Mouse (Mus musculus) Patski (cell line): ENCODE measurements around the gene Copb2. TPM values are rescaled to one million over a fixed set of nuclear protein-coding genes. Genes with fewer than 3 reads are reported as not detected.

Experiments
- ATAC-seq: fragments of 100-300 bp; one replicate; pipeline ENCODE4 v1.8.0; 2021
- CTCF ChIA-PET: fragments of 350-600 bp; sonication (Branson Sonifier 250); formaldehyde crosslinking; loops from one replicate; lab custom pipeline; 2022; ENCODE audit warnings: inconsistent platforms; lab: Charles Lee
- POLR2A ChIA-PET: fragments of 350-600 bp; sonication (Branson Sonifier 250); formaldehyde crosslinking; loops from one replicate; lab custom pipeline; 2022; ENCODE audit warnings: antibody characterized with exemption, inconsistent platforms; lab: Charles Lee
- DNase-seq: peaks from one replicate; pipeline ENCODE4 v3.0.0-alpha.2; 2011; ENCODE audit warnings: low read depth, low spot score
- H3K27me3 ChIP-seq: fragments of 371-371 bp; one replicate; pipeline ENCODE4 v1.5.1; 2021
- CTCF ChIP-seq: fragments of 100-300 bp; IDR thresholded peaks from one replicate; pipeline ENCODE4 v1.5.1; 2021
- in situ Hi-C: fragments of 300-500 bp; cut with MboI; formaldehyde crosslinking; loops from 3 replicates; pipeline ENCODE4 v1.11.1; 2018; ENCODE audit warnings: low pct_unique_long_range_greater_than_20kb, mixed read lengths
- polyA plus RNA-seq: library from polyadenylated mRNA; unstranded; gene quantifications from one replicate; pipeline ENCODE4 v1.2.3, GENCODE M21; 2021

Copb2 gene
- polyA plus RNA-seq, 1 experiment from 2014 or later = 181 TPM

- CTCF ChIA-PET = interaction anchor here (0.8 to 1.8 kb wide), 12 partner anchors 14 to 1243 kb away, joined by 3 to 8 read pairs (median 3); partner anchors contain the start of gene Clstn2
- TF ChIP-seq CTCF = no peak
- POLR2A ChIA-PET = no interaction called here
- ATAC-seq = no peak
- H3K27me3 ChIP-seq = no peaks in the 10 kb centered on the region
- in situ Hi-C loops = loop anchor here (5.0 to 25.0 kb wide), 3 partner anchors 121 to 1251 kb away; no protein-coding TSS in a partner anchor
- DNase-seq = no peak
Measured at GRCm38 (mm10) chr9:98538017-98538712, 25.4 kb upstream of the Copb2 start.

GRCm38 (mm10) chr9:98538713-98539360, 24.7 kb upstream of the Copb2 start:
- ChIA-PET POLR2A (no interaction called here), CTCF (interaction anchor here (0.8 to 1.8 kb wide), 12 partner anchors 15 to 1243 kb away, joined by 3 to 8 read pairs (median 3); partner anchors contain the start of gene Clstn2)
- in situ Hi-C loops = loop anchor here (5.0 to 25.0 kb wide), 3 partner anchors 122 to 1252 kb away; no protein-coding TSS in a partner anchor
- DNase-seq = no peak
- ATAC-seq = peak; percentile 80
- no peaks in the 10 kb centered on the region for H3K27me3 ChIP-seq
- peak; percentile 83 for TF ChIP-seq CTCF

- CTCF ChIA-PET = interaction anchor here (1.0 kb wide), 1 partner anchor 126 kb away, joined by 3 read pairs; no protein-coding TSS in a partner anchor
- no peaks in the 10 kb centered on the region for H3K27me3 ChIP-seq
- POLR2A ChIA-PET = no interaction called here
- in situ Hi-C loops = loop anchor here (5.0 to 25.0 kb wide), 3 partner anchors 307 to 1257 kb away; partner anchors contain the start of gene Clstn2
- DNase-seq (no peak), ATAC-seq (no peak)
- no peak for TF ChIP-seq CTCF
Measured at GRCm38 (mm10) chr9:98544042-98544441, 19.5 kb upstream of the Copb2 start.

GRCm38 (mm10) chr9:98583852-98584251, 20.3 kb downstream of the Copb2 start:
- in situ Hi-C loops = no loop called here
- DNase-seq (no peak), ATAC-seq (no peak)

DNA sequence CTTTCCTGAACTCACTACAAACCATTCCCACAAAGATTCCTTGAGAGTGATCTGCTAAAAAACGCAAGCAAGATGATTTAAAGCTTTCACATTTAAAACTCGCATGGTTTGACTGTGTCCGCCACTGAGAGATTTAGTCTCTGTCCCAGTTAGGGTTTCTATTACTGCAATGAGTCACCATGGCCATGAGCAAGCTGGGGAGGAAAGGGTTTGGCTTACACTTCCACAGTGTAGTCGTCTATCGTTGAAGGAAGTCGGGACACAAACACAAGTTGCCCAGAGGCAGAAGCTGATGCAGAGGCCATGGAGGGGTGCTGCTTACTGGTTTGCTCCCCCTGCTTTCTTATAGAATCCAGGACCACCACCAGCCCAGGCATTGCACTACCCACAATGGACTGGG, 36.6 kb downstream of the Copb2 start:
- no peak for TF ChIP-seq CTCF
- DNase-seq (no peak), ATAC-seq (no peak)
- peaks cover 13% of the 10 kb centered on the region for H3K27me3 ChIP-seq
- POLR2A ChIA-PET = no interaction called here
- in situ Hi-C loops = no loop called here
- CTCF ChIA-PET = interaction anchor here (1.2 to 2.8 kb wide), 2 partner anchors 10 to 45 kb away, joined by 3 to 7 read pairs; no protein-coding TSS in a partner anchor

More at GRCm38 (mm10) chr9:98583852-98584251, 20.3 kb downstream of the Copb2 start:
- ChIA-PET POLR2A (no interaction called here), CTCF (no interaction called here)
- H3K27me3 ChIP-seq = no peaks in the 10 kb centered on the region
- TF ChIP-seq CTCF = no peak

- POLR2A ChIA-PET = no interaction called here
- CTCF ChIA-PET = interaction anchor here (1.2 to 2.8 kb wide), 2 partner anchors 11 to 44 kb away, joined by 3 to 7 read pairs; no protein-coding TSS in a partner anchor
- no peak for TF ChIP-seq CTCF
Measured at GRCm38 (mm10) chr9:98601156-98601836, 37.8 kb downstream of the Copb2 start, which contains the start of gene Mrps22. Gene Mrps22 (minus strand): TSS chr9:98601660.

GRCm38 (mm10) chr9:98601837-98602359, 38.4 kb downstream of the Copb2 start:
- in situ Hi-C loops = no loop called here
- POLR2A ChIA-PET = no interaction called here
- H3K27me3 ChIP-seq = peaks cover 27% of the 10 kb centered on the region
- ATAC-seq (no peak), DNase-seq (no peak)
- CTCF ChIA-PET = interaction anchor here (2.8 kb wide), 1 partner anchor 11 kb away, joined by 7 read pairs; no protein-coding TSS in a partner anchor
- TF ChIP-seq CTCF = no peak

More at GRCm38 (mm10) chr9:98601156-98601836, 37.8 kb downstream of the Copb2 start, which contains the start of gene Mrps22:
- DNase-seq = peak; percentile 27
- in situ Hi-C loops = no loop called here
- peaks cover 23% of the 10 kb centered on the region for H3K27me3 ChIP-seq
- peak; percentile 92 for ATAC-seq

GRCm38 (mm10) chr9:98604896-98605295, 41.4 kb downstream of the Copb2 start:
- CTCF ChIA-PET = no interaction called here
- peaks cover 36% of the 10 kb centered on the region for H3K27me3 ChIP-seq
- in situ Hi-C loops = no loop called here
- TF ChIP-seq CTCF = no peak
- no peak for ATAC-seq
- POLR2A ChIA-PET = no interaction called here
- DNase-seq = no peak

DNA sequence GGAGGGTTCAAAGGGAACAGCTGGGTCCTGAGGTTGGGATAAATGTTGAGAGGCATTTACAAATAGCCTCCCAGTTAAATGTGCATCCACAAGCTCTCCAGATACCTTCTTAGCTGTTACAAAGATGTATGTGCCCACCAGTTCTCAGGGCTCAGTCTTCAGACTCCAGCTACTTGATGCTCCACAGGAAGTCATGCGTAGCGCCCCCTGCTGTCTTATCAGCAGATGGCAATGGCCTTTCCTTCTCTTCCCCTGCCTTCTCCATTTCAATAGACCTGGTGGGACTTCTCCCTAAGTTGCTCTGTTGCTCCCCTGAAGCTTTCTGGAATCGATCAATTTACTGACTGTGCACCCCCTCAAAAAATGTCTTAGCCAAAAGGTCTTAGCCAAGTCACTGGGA, 65.0 kb downstream of the Copb2 start:
- H3K27me3 ChIP-seq = peaks cover 3% of the 10 kb centered on the region
- no peak for TF ChIP-seq CTCF
- ChIA-PET CTCF (interaction anchor here (0.8 to 1.0 kb wide), 2 partner anchors 33 to 38 kb away, joined by 3 read pairs; no protein-coding TSS in a partner anchor), POLR2A (no interaction called here)
- in situ Hi-C loops = no loop called here
- DNase-seq (no peak), ATAC-seq (no peak)
